Mouse (Mus musculus): ENCODE results near the gene Lipc.

DNA sequence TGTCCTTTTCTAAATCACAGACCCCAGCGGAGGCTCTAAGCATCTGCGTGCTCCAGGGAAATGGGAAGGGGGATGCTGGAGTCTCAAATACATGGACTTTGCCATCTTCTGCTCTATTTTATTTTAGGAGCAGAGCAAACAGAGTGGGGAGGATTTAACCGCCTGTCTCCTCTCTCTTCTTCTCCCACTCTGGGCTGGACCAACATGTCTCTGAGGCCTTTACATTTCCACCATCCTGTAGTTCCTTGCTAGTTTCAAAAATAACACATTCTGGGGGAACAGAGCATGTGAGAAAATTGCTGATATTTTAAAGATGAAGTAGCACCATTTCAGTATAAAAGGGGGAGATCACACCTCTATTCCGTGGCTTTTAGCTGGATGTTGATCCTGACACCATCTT is 47.1 kb upstream of the Lipc start:
- TF ChIP-seq CTCF (conservative IDR thresholded peaks at IDR 0.05; ENCODE audit: low read length) (no peak), NANOG (IDR thresholded peaks at IDR 0.05; ENCODE audit: borderline replicate concordance, low read length) (no peak)

Measured in E14TG2a.4 (cell line).